Mouse (Mus musculus) liver (tissue): ENCODE measurements at regions not wholly inside any gene's neighbourhood (a gene's known extent, or its start where the extent isn't known, plus 50 kb on each side); places are given as distances from the start of the nearest gene placed in this dataset.
A peak's percentile ranks its signal among the peaks of the same experiment; 100 is the strongest.
"Not testable (repeated sequence)": the region's sequence is repeated elsewhere in the genome, so short reads cannot be mapped to it uniquely, and the experiment has no call there.

Experiments
- DNase-seq: peaks from one replicate; pipeline ENCODE4 v3.0.0-alpha.2; 2020; ENCODE audit warnings: mixed read lengths

GRCm38 (mm10) chr4:94407503-94407902 is 148.8 kb upstream of the Gm10306 start:
- no peak for DNase-seq

- no peak for DNase-seq
Measured at GRCm38 (mm10) chr4:94412661-94413060, 143.7 kb upstream of the Gm10306 start.

- DNase-seq: not testable (repeated sequence)
Measured at GRCm38 (mm10) chr4:94425525-94425924, 130.8 kb upstream of the Gm10306 start.

GRCm38 (mm10) chr4:94427581-94427980 is 128.8 kb upstream of the Gm10306 start:
- no peak for DNase-seq

GRCm38 (mm10) chr4:94432005-94432404 is 124.3 kb upstream of the Gm10306 start:
- no peak for DNase-seq

- DNase-seq: peak; percentile 9
Measured at GRCm38 (mm10) chr4:94437717-94438435, 118.5 kb upstream of the Gm10306 start.

- DNase-seq: no peak
Measured at GRCm38 (mm10) chr4:94439159-94439836, 117.0 kb upstream of the Gm10306 start.

GRCm38 (mm10) chr4:94446604-94447003 is 109.7 kb upstream of the Gm10306 start:
- DNase-seq: no peak
